Mouse (Mus musculus) forebrain, embryonic 13.5 days (tissue): ENCODE data around the gene Cubn. TPM values are rescaled to one million over a fixed set of nuclear protein-coding genes. Genes with fewer than 3 reads are reported as not detected.

Source experiments
- ATAC-seq: fragments of 200-750 bp; cut with Nextera tagmentation; 2 replicates; pipeline ENCODE4 v1.8.0; 2017
- H3K27ac ChIP-seq: fragments of 300-500 bp; sonication (generic); 2 replicates; pipeline ENCODE4 v1.5.1; 2015; ENCODE audit warnings: inconsistent platforms, mild to moderate bottlenecking, moderate library complexity
- H3K27me3 ChIP-seq: fragments of 300-500 bp; sonication (generic); 2 replicates; pipeline ENCODE4 v1.6.1; 2015; ENCODE audit warnings: mild to moderate bottlenecking, inconsistent platforms
- H3K36me3 ChIP-seq: fragments of 300-500 bp; sonication (generic); 2 replicates; pipeline ENCODE4 v1.6.1; 2015; ENCODE audit warnings: mild to moderate bottlenecking, inconsistent platforms; ENCODE audit not compliant: poor library complexity, severe bottlenecking
- H3K4me1 ChIP-seq: fragments of 300-500 bp; sonication (generic); 2 replicates; pipeline ENCODE4 v1.6.1; 2015; ENCODE audit warnings: inconsistent platforms
- H3K4me2 ChIP-seq: fragments of 300-500 bp; sonication (generic); 2 replicates; pipeline ENCODE4 v1.6.1; 2015; ENCODE audit warnings: inconsistent platforms, mild to moderate bottlenecking, moderate library complexity
- H3K4me3 ChIP-seq: fragments of 300-500 bp; sonication (generic); 2 replicates; pipeline ENCODE4 v1.5.1; 2015; ENCODE audit warnings: mild to moderate bottlenecking, inconsistent platforms
- H3K9ac ChIP-seq: fragments of 300-500 bp; sonication (generic); 2 replicates; pipeline ENCODE4 v1.6.1; 2015; ENCODE audit warnings: mild to moderate bottlenecking, inconsistent platforms
- H3K9me3 ChIP-seq: fragments of 300-500 bp; sonication (generic); replicated peaks from 2 replicates; pipeline ENCODE4 v1.6.1; 2016; ENCODE audit warnings: inconsistent platforms
- WGBS: fragments of 180-500 bp; shearing (Covaris S2); methylation state at CpG from one replicate; pipeline ENCODE4 v1.1.7; 2015; 5-methylcytosine and 5-hydroxymethylcytosine counted together
- polyA plus RNA-seq: library from polyadenylated mRNA; unstranded; fragments of >200 nt; fragmentation: Nextera tagmentation; extraction: Ambion mirVana; gene quantifications from 2 replicates; pipeline ENCODE4 v1.2.1, GENCODE M21; 2015

Cubn gene
- polyA plus RNA-seq, 1 experiment from 2014 or later, result 0.09 TPM

DNA sequence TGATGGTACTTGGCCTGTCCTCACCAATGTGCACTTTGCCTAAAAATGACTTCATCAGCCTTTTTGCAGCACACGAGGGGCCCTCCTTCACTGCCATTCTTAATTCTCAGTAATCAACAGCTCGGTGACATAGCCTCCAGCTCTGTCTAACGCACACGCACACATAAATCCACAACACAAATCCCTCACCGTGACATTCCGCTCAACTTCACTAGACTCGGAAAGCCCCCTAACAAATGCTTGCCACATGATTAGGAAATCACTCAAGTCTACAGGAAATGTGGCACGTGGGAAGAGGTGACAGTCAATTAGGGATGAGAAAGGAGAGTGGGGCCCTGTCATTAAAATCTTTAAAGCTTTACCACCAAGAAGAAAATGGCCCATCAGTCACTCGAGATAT is 250.9 kb downstream of the Cubn start:
- Histone ChIP-seq H3K9me3 (no peaks in the 10 kb centered on the region), H3K27me3 (no peaks in the 10 kb centered on the region), H3K27ac (no peak overlapping the region), H3K4me3 (no peak overlapping the region), H3K9ac (no peak overlapping the region), H3K4me1 (peaks cover 17% of the 10 kb centered on the region), H3K36me3 (no peaks in the 10 kb centered on the region), H3K4me2 (no peak overlapping the region)
- no peak for ATAC-seq
- 37% methylated on average over 9 of the region's 9 CpGs for WGBS

- H3K9me3 ChIP-seq, result no peaks in the 10 kb centered on the region
- peak; percentile 56 for ATAC-seq
- no peaks in the 10 kb centered on the region for H3K36me3 ChIP-seq
- no peaks in the 10 kb centered on the region for H3K27me3 ChIP-seq
- H3K27ac ChIP-seq, result no peak overlapping the region
- 64% methylated on average over 8 of the region's 8 CpGs for WGBS
- H3K4me3 ChIP-seq, result no peak overlapping the region
- H3K4me2 ChIP-seq, result no peak overlapping the region
- peaks cover 17% of the 10 kb centered on the region for H3K4me1 ChIP-seq
- no peak overlapping the region for H3K9ac ChIP-seq
These were observed 254.3 kb downstream of the Cubn start for GRCm38 (mm10) chr2:13237140-13237901.

GRCm38 (mm10) chr2:13235696-13236095 is 255.9 kb downstream of the Cubn start:
- peaks cover 14% of the 10 kb centered on the region for H3K4me1 ChIP-seq
- no peak overlapping the region for H3K27ac ChIP-seq
- no peaks in the 10 kb centered on the region for H3K36me3 ChIP-seq
- ATAC-seq, result no peak
- H3K9ac ChIP-seq, result no peak overlapping the region
- WGBS, result 74% methylated on average over 5 of the region's 5 CpGs
- H3K9me3 ChIP-seq, result no peaks in the 10 kb centered on the region
- no peak overlapping the region for H3K4me2 ChIP-seq
- no peak overlapping the region for H3K4me3 ChIP-seq
- no peaks in the 10 kb centered on the region for H3K27me3 ChIP-seq

DNA sequence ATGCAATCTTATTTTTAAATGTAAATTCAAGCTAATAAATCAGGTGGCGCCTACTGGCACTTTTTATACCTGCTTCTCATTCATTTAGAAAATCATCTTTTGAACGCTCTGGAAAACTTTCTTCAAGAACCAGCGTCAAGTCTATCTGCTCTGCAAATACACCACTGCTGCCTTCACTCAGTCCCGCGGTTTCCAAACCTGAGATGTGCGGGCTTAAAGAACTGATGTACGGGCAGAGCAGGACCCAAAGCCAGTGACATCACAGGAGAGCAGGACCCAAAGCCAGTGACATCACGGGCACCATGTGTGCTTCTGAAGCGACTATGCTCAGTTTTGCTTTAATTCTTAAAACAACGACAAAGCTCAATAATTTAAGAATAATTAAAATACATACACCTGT is 256.8 kb downstream of the Cubn start:
- Histone ChIP-seq H3K27ac (no peak overlapping the region), H3K36me3 (no peaks in the 10 kb centered on the region), H3K9me3 (no peaks in the 10 kb centered on the region), H3K27me3 (no peaks in the 10 kb centered on the region), H3K4me2 (no peak overlapping the region), H3K9ac (no peak overlapping the region), H3K4me1 (peaks cover 5% of the 10 kb centered on the region), H3K4me3 (no peak overlapping the region)
- 91% methylated on average over 10 of the region's 10 CpGs for WGBS
- ATAC-seq, result no peak

- H3K9ac ChIP-seq, result no peak overlapping the region
- no peaks in the 10 kb centered on the region for H3K27me3 ChIP-seq
- H3K27ac ChIP-seq, result no peak overlapping the region
- no peak overlapping the region for H3K4me2 ChIP-seq
- no peaks in the 10 kb centered on the region for H3K4me1 ChIP-seq
- H3K36me3 ChIP-seq, result no peaks in the 10 kb centered on the region
- no peaks in the 10 kb centered on the region for H3K9me3 ChIP-seq
- 61% methylated on average over 7 of the region's 7 CpGs for WGBS
- H3K4me3 ChIP-seq, result no peak overlapping the region
- ATAC-seq, result no peak
These were observed 257.7 kb downstream of the Cubn start for GRCm38 (mm10) chr2:13233902-13234301.

- H3K9ac ChIP-seq, result no peak overlapping the region
- no peaks in the 10 kb centered on the region for H3K9me3 ChIP-seq
- ATAC-seq, result no peak
- H3K36me3 ChIP-seq, result no peaks in the 10 kb centered on the region
- no peak overlapping the region for H3K27ac ChIP-seq
- H3K4me2 ChIP-seq, result no peak overlapping the region
- no peaks in the 10 kb centered on the region for H3K4me1 ChIP-seq
- H3K4me3 ChIP-seq, result no peak overlapping the region
- 87% methylated on average over 12 of the region's 12 CpGs for WGBS
- H3K27me3 ChIP-seq, result no peaks in the 10 kb centered on the region
These were observed 258.3 kb downstream of the Cubn start for GRCm38 (mm10) chr2:13233254-13233835.

GRCm38 (mm10) chr2:13232305-13232704 is 259.3 kb downstream of the Cubn start:
- Histone ChIP-seq H3K9ac (no peak overlapping the region), H3K4me3 (no peak overlapping the region)
- no peak for ATAC-seq

GRCm38 (mm10) chr2:13229686-13230085 is 261.9 kb downstream of the Cubn start:
- Histone ChIP-seq H3K9me3 (no peaks in the 10 kb centered on the region), H3K4me3 (no peak overlapping the region), H3K4me2 (no peak overlapping the region), H3K27me3 (no peaks in the 10 kb centered on the region), H3K36me3 (no peaks in the 10 kb centered on the region), H3K27ac (no peak overlapping the region), H3K9ac (no peak overlapping the region), H3K4me1 (peaks cover 7% of the 10 kb centered on the region; the same call in 1 of the 2 replicates)
- WGBS, result 86% methylated on average over 3 of the region's 3 CpGs
- ATAC-seq, result no peak

More at GRCm38 (mm10) chr2:13232305-13232704, 259.3 kb downstream of the Cubn start:
- WGBS, result 93% methylated on average over 6 of the region's 6 CpGs
- H3K36me3 ChIP-seq, result no peaks in the 10 kb centered on the region
- no peaks in the 10 kb centered on the region for H3K4me1 ChIP-seq
- H3K27me3 ChIP-seq, result no peaks in the 10 kb centered on the region
- H3K4me2 ChIP-seq, result no peak overlapping the region
- no peak overlapping the region for H3K27ac ChIP-seq
- H3K9me3 ChIP-seq, result no peaks in the 10 kb centered on the region

Other genes starting within 250 kb of the Cubn start
- 45.9 and 50.0 TPM in 2 replicates for gene Rsu1, start 220.4 kb downstream of the Cubn start, polyA plus RNA-seq
- gene Trdmt1, start 52.9 kb upstream of the Cubn start, polyA plus RNA-seq, result 8.6 and 9.7 TPM in 2 replicates
- gene Vim, start 82.1 kb upstream of the Cubn start, polyA plus RNA-seq, result 895 and 906 TPM in 2 replicates